Mouse (Mus musculus) CD4-positive, CD25-positive, alpha-beta regulatory T cell (primary cell): ENCODE measurements around the gene Vav2. TPM values are rescaled to one million over a fixed set of nuclear protein-coding genes. Genes with fewer than 3 reads are reported as not detected.

Experiments
- polyA plus RNA-seq: library from polyadenylated mRNA; unstranded; fragments of 100-300 nt; shearing (Covaris generic); gene quantifications from one replicate; pipeline ENCODE4 v1.2.1, GENCODE M21; 2017

Vav2 gene
- polyA plus RNA-seq, result 33.0 TPM

DNA sequence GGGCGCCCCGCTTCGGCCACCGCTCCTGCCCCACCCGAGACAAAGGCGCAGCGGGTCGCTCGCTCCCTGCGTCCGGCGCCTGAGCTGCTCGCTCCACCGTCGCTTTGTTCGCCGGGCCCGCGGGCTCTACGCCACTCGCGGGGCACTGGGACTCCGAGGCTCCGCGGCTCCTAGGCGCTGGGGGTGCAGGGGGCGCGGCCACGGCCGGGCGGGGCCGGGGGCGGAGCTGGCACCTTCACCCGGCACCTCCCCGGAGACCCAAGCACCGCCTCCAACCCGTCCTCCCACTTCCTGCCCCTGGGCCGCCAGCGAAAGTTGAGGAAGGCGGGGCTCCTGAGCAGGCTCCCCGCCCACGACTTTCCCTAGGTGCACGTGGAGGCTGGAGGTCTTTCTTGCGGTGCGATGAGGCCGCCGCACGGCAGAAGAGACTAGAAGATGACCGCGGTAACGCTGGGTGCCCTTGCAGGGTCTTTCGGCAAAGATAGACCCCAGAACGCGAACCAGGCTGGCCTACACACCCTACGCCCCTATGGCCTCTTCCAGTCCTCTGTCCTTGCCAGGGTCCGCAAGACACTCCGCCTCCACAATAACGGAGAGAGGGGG lies at the start of gene Vav2:
Vav2 (minus strand) TSS at position 179 of the 603 bp plus-strand sequence.

DNA sequence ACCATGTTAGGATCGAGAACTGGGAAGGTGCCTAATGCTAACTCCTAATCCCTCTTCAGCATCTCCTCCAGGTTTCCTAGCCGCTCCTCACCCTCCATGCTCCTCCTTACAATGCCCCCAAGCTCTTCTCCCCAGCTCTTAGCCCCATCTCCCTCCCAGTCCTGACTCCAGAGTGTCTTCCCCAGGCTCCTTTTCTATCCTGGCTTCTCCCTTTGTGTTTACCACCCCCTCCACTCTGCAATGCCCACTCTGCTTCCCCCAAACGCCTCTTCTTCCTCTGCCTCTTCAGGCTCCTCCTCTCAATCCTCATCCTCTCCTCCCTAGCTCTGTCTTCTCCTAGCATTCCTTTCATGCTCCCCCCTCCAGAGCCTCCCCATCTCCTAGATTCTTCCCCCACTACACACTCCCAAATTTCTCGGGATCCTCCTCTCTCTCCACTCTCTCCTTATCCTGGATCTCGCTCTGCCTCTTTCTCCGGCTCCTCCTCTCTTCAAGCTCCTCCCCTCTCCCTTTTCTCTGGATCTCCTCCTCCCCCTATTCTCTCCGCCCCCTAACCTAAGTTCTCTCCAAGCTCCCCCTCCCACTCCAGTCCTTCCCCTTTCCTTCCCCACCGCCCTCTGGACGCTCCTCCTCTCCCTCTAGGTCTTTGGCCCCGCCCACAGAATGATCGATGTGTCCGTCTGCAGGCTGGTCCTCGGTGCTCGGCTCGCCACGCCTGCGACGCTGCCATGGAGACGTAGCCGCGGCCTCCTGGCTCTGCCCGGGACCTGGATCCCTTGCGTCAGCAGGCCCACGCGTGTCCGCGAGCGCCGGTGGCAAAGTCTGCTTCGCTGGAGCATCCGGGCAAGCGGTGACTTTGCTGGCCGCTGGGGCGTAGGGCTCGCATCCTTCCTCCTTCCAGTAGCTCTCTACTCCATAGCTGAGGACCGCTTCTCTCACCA lies 15.2 kb upstream of the Vav2 start, which contains the start of gene Brd3os:
Brd3os (plus strand) TSS at position 558 of the 941 bp plus-strand sequence.

DNA sequence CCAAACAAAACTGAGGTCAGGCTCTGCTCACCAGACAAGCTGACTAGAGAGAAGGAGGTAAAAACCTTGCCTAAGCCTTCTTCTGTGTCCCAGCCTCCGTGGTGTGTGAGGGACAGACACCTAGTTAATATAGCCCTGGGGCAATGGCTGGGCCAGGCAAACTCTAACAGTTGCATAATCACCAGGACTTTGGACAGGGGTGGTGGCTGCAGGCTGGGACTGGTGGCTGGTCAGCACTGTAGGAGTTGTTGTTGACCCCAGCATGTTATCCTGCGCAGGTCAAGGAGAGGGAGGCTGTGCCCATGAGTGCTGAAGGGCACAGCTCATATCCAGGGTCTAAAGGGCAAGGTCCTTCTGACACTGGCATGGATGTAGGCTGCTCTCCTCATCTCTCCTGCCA lies 178.6 kb downstream of the Vav2 start, which contains the start of gene Sardh:
Sardh (minus strand) TSS at position 127 of the 400 bp plus-strand sequence.

Other genes with a start within 250 kb of the Vav2 start
- gene Sardh, start 178.7 kb downstream of the Vav2 start, polyA plus RNA-seq, result 7.4 TPM
- gene Brd3os, start 15.3 kb upstream of the Vav2 start, polyA plus RNA-seq, result 0.18 TPM
- 49.5 TPM for gene Brd3, start 80.6 kb upstream of the Vav2 start, polyA plus RNA-seq
- 36.3 TPM for gene Wdr5, start 88.1 kb upstream of the Vav2 start, polyA plus RNA-seq
- 12.5 TPM for gene Rxra, start 249.4 kb upstream of the Vav2 start, polyA plus RNA-seq